Mouse (Mus musculus) liver, postnatal 0 days (tissue): ENCODE measurements around the gene Krt19. TPM values are rescaled to one million over a fixed set of nuclear protein-coding genes. Genes with fewer than 3 reads are reported as not detected.

Experiments
- ATAC-seq: fragments of 200-750 bp; cut with Nextera tagmentation; 2 replicates; pipeline ENCODE4 v1.8.0; 2017; ENCODE audit warnings: mild to moderate bottlenecking, moderate library complexity
- DNase-seq: peaks from one replicate; pipeline ENCODE4 v3.0.0-alpha.2; 2016
- H3K27ac ChIP-seq: fragments of 300-500 bp; sonication (generic); 2 replicates; pipeline ENCODE4 v1.5.1; 2014; ENCODE audit warnings: antibody characterized with exemption, moderate library complexity, mild to moderate bottlenecking, low read depth
- H3K27me3 ChIP-seq: fragments of 300-500 bp; sonication (generic); 2 replicates; pipeline ENCODE4 v1.6.1; 2014; ENCODE audit warnings: low read length, control low read depth, mixed read lengths; ENCODE audit not compliant: insufficient read depth
- H3K36me3 ChIP-seq: fragments of 300-500 bp; sonication (generic); replicated peaks from 2 replicates; pipeline ENCODE4 v1.6.1; 2014; ENCODE audit warnings: mild to moderate bottlenecking, control low read depth, low read length, moderate library complexity, mixed read lengths; ENCODE audit not compliant: insufficient read depth
- H3K4me1 ChIP-seq: fragments of 300-500 bp; sonication (generic); 2 replicates; pipeline ENCODE4 v1.6.1; 2014; ENCODE audit warnings: antibody characterized with exemption, mild to moderate bottlenecking, control low read depth; ENCODE audit not compliant: insufficient read depth
- H3K4me2 ChIP-seq: fragments of 300-500 bp; sonication (generic); 2 replicates; pipeline ENCODE4 v1.6.1; 2014; ENCODE audit warnings: low read depth, mild to moderate bottlenecking, low read length, moderate library complexity, mixed read lengths
- H3K4me3 ChIP-seq: fragments of 300-500 bp; sonication (generic); 2 replicates; pipeline ENCODE4 v1.5.1; 2014; ENCODE audit warnings: low read depth, low read length
- H3K9ac ChIP-seq: fragments of 300-500 bp; sonication (generic); replicated peaks from 2 replicates; pipeline ENCODE4 v1.6.1; 2014; ENCODE audit warnings: mild to moderate bottlenecking, moderate library complexity
- H3K9me3 ChIP-seq: fragments of 300-500 bp; sonication (generic); 2 replicates; pipeline ENCODE4 v1.6.1; 2016; ENCODE audit warnings: mild to moderate bottlenecking, control low read depth, low read length, mixed read lengths
- CTCF ChIP-seq: sonication (generic); IDR thresholded peaks from 2 replicates; pipeline ENCODE4 v1.5.1; 2016; ENCODE audit warnings: antibody characterized with exemption, low read depth
- EP300 ChIP-seq: IDR thresholded peaks from 2 replicates; pipeline ENCODE4 v1.6.1; 2016; ENCODE audit warnings: antibody characterized with exemption, low read depth, mild to moderate bottlenecking
- WGBS: fragments of 180-500 bp; shearing (Covaris S2); extraction: QIAGEN DNeasy Blood & Tissue Kit; methylation state at CpG from one replicate; pipeline ENCODE4 v1.1.7; 2014; ENCODE audit not compliant: insufficient replicate concordance; 5-methylcytosine and 5-hydroxymethylcytosine counted together
- polyA plus RNA-seq: library from polyadenylated mRNA; unstranded; fragments of >200 nt; fragmentation: Nextera tagmentation; extraction: Ambion mirVana; gene quantifications from 2 replicates; pipeline ENCODE4 v1.2.1, GENCODE M21; 2015

The Krt19 gene
- polyA plus RNA-seq, 1 experiment from 2014 or later: 7.8 TPM

- WGBS: 60% methylated on average over 2 of the region's 2 CpGs
- no peak for ATAC-seq
- DNase-seq: no peak
Observed at GRCm38 (mm10) chr11:100113742-100114029, 34.8 kb downstream of the Krt19 start.

GRCm38 (mm10) chr11:100112935-100113741, 35.3 kb downstream of the Krt19 start:
- no peak for TF ChIP-seq CTCF
- no peak for TF ChIP-seq EP300
- no peak overlapping the region for H3K9ac ChIP-seq
- H3K9me3 ChIP-seq: no peaks in the 10 kb centered on the region
- 68% methylated on average over 11 of the region's 11 CpGs for WGBS
- H3K4me2 ChIP-seq: no peak overlapping the region
- H3K4me3 ChIP-seq: no peak overlapping the region
- H3K27me3 ChIP-seq: no peaks in the 10 kb centered on the region
- DNase-seq (no peak), ATAC-seq (no peak)
- H3K4me1 ChIP-seq: no peaks in the 10 kb centered on the region
- H3K36me3 ChIP-seq: no peaks in the 10 kb centered on the region
- H3K27ac ChIP-seq: no peak overlapping the region

More at GRCm38 (mm10) chr11:100113742-100114029, 34.8 kb downstream of the Krt19 start:
- Histone ChIP-seq H3K27ac (no peak overlapping the region), H3K36me3 (no peaks in the 10 kb centered on the region), H3K9me3 (no peaks in the 10 kb centered on the region), H3K4me3 (no peak overlapping the region), H3K4me1 (no peaks in the 10 kb centered on the region), H3K27me3 (no peaks in the 10 kb centered on the region), H3K4me2 (no peak overlapping the region), H3K9ac (no peak overlapping the region)
- no peak for TF ChIP-seq CTCF
- no peak for TF ChIP-seq EP300

- no peak for ATAC-seq
Observed at GRCm38 (mm10) chr11:100105576-100106122, 42.8 kb downstream of the Krt19 start, which contains the start of gene Krt36. Krt36 (minus strand) TSS chr11:100105626.

GRCm38 (mm10) chr11:100102693-100103429, 45.6 kb downstream of the Krt19 start:
- H3K9me3 ChIP-seq: no peaks in the 10 kb centered on the region
- no peaks in the 10 kb centered on the region for H3K36me3 ChIP-seq
- TF ChIP-seq EP300 (no peak), CTCF (no peak)
- no peak overlapping the region for H3K4me2 ChIP-seq
- H3K4me3 ChIP-seq: no peak overlapping the region
- no peaks in the 10 kb centered on the region for H3K27me3 ChIP-seq
- DNase-seq (no peak), ATAC-seq (no peak)
- H3K9ac ChIP-seq: no peak overlapping the region
- WGBS: 63% methylated on average over 15 of the region's 15 CpGs
- no peaks in the 10 kb centered on the region for H3K4me1 ChIP-seq
- H3K27ac ChIP-seq: no peak overlapping the region

More at GRCm38 (mm10) chr11:100105576-100106122, 42.8 kb downstream of the Krt19 start, which contains the start of gene Krt36:
- TF ChIP-seq EP300: no peak
- no peak for TF ChIP-seq CTCF
- Histone ChIP-seq H3K4me2 (no peak within 1 kb of the TSS), H3K27me3 (no peaks in the 10 kb centered on the region), H3K9ac (no peak within 1 kb of the TSS), H3K27ac (no peak within 1 kb of the TSS), H3K4me1 (no peaks in the 10 kb centered on the region), H3K36me3 (no peaks in the 10 kb centered on the region), H3K4me3 (no peak within 1 kb of the TSS), H3K9me3 (no peaks in the 10 kb centered on the region)
- DNase-seq: no peak
- 75% methylated on average over 6 of the region's 6 CpGs for WGBS

- no peak for ATAC-seq
- H3K36me3 ChIP-seq: no peaks in the 10 kb centered on the region
- no peak for DNase-seq
- H3K4me1 ChIP-seq: no peaks in the 10 kb centered on the region
- H3K4me3 ChIP-seq: no peak overlapping the region
- H3K27me3 ChIP-seq: no peaks in the 10 kb centered on the region
- 74% methylated on average over 4 of the region's 4 CpGs for WGBS
- H3K9me3 ChIP-seq: no peaks in the 10 kb centered on the region
- no peak overlapping the region for H3K27ac ChIP-seq
- no peak for TF ChIP-seq EP300
- no peak for TF ChIP-seq CTCF
- no peak overlapping the region for H3K4me2 ChIP-seq
- no peak overlapping the region for H3K9ac ChIP-seq
Observed at GRCm38 (mm10) chr11:100100391-100100790, 48.1 kb downstream of the Krt19 start.

- no peak overlapping the region for H3K4me2 ChIP-seq
- TF ChIP-seq EP300 (no peak), CTCF (no peak)
Observed at GRCm38 (mm10) chr11:100097819-100098218, 50.6 kb downstream of the Krt19 start.

More at GRCm38 (mm10) chr11:100097819-100098218, 50.6 kb downstream of the Krt19 start:
- Histone ChIP-seq H3K27me3 (no peaks in the 10 kb centered on the region), H3K9me3 (no peaks in the 10 kb centered on the region), H3K4me3 (no peak overlapping the region), H3K9ac (no peak overlapping the region), H3K27ac (no peak overlapping the region), H3K4me1 (no peaks in the 10 kb centered on the region), H3K36me3 (no peaks in the 10 kb centered on the region)
- ATAC-seq (no peak), DNase-seq (no peak)
- 70% methylated on average over 9 of the region's 9 CpGs for WGBS
